Mouse (Mus musculus): ENCODE data around the gene Abca12. TPM values are rescaled to one million over a fixed set of nuclear protein-coding genes. Genes with fewer than 3 reads are reported as not detected.

The Abca12 gene
- total RNA-seq (2014; rRNA removed; ENCODE audit: low replicate concordance) = 0.08 and 0.57 TPM in 2 replicates
- 0.10 and 0.14 TPM in 2 replicates for polyA plus RNA-seq (2015; fragmentation: Nextera tagmentation; extraction: Ambion mirVana)

- no peak within 1 kb of the TSS for H3K27ac ChIP-seq (ENCODE audit: low read depth)
- no peaks in the 10 kb centered on the region for H3K36me3 ChIP-seq (replicated peaks; ENCODE audit: control insufficient read depth, insufficient read depth, low read length)
- H3K9ac ChIP-seq (replicated peaks; ENCODE audit: low read depth, low read length) = no peak within 1 kb of the TSS
- no peaks in the 10 kb centered on the region for H3K27me3 ChIP-seq (ENCODE audit: control insufficient read depth, insufficient read depth, low read length)
- H3K9me3 ChIP-seq (replicated peaks; ENCODE audit: control insufficient read depth, low read length) = no peaks in the 10 kb centered on the region
- DNase-seq (ENCODE audit: low spot score) (no peak), ATAC-seq (ENCODE audit: insufficient read depth, low read depth) (no peak)
- no peaks in the 10 kb centered on the region for H3K4me1 ChIP-seq (ENCODE audit: control insufficient read depth, insufficient read depth)
- 87% methylated on average over 7 of the region's 7 CpGs for WGBS
- no peak for TF ChIP-seq CTCF (IDR thresholded peaks at IDR 0.05; ENCODE audit: low read depth)
- no peak for TF ChIP-seq EP300 (IDR thresholded peaks at IDR 0.05; ENCODE audit: low read depth)
- H3K4me3 ChIP-seq (ENCODE audit: low read depth, low read length) = no peak within 1 kb of the TSS
- H3K4me2 ChIP-seq (ENCODE audit: low read depth, low read length) = no peak within 1 kb of the TSS
Measured at GRCm38 (mm10) chr1:71414810-71415209, at the start of gene Abca12. TSS of gene Abca12 (minus strand) at chr1:71414910.

DNA sequence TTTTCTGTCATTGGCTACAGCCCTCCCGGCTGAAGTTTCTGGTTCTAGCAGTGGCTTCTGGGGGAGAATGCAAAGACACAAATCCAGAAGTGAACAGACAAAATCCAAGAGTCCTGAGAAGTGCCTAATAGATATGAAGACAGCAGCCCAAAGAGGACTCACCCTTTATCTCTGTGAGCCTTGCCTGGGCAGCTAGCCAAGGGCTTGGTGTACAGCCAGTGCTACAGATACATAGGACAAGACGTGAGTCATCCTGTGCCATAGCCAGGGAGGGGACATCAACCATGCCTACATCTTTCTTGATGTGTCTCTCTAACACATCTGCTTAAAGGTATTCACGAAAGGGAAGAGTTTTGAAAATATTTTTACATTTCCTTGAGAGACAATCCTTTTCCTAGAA is 43.3 kb upstream of the Abca12 start:
- H3K4me1 ChIP-seq (ENCODE audit: control insufficient read depth, insufficient read depth) = no peaks in the 10 kb centered on the region
- WGBS = 30% methylated on average over 3 of the region's 3 CpGs
- no peak for ATAC-seq (ENCODE audit: insufficient read depth, low read depth)

GRCm38 (mm10) chr1:71447424-71447823 is 32.7 kb upstream of the Abca12 start:
- DNase-seq (ENCODE audit: low spot score) (no peak), ATAC-seq (ENCODE audit: insufficient read depth, low read depth) (no peak)
- 89% methylated on average over 4 of the region's 4 CpGs for WGBS
- no peak overlapping the region for H3K27ac ChIP-seq (ENCODE audit: low read depth)
- no peaks in the 10 kb centered on the region for H3K27me3 ChIP-seq (ENCODE audit: control insufficient read depth, insufficient read depth, low read length)
- H3K36me3 ChIP-seq (replicated peaks; ENCODE audit: control insufficient read depth, insufficient read depth, low read length) = no peaks in the 10 kb centered on the region
- H3K9ac ChIP-seq (replicated peaks; ENCODE audit: low read depth, low read length) = no peak overlapping the region
- H3K4me2 ChIP-seq (ENCODE audit: low read depth, low read length) = no peak overlapping the region
- H3K4me1 ChIP-seq (ENCODE audit: control insufficient read depth, insufficient read depth) = no peaks in the 10 kb centered on the region
- no peaks in the 10 kb centered on the region for H3K9me3 ChIP-seq (replicated peaks; ENCODE audit: control insufficient read depth, low read length)
- no peak for TF ChIP-seq EP300 (IDR thresholded peaks at IDR 0.05; ENCODE audit: low read depth)
- TF ChIP-seq CTCF (IDR thresholded peaks at IDR 0.05; ENCODE audit: low read depth) = no peak
- no peak overlapping the region for H3K4me3 ChIP-seq (ENCODE audit: low read depth, low read length)

More for the DNA sequence above, 43.3 kb upstream of the Abca12 start:
- Histone ChIP-seq H3K4me3 (ENCODE audit: low read depth, low read length) (no peak overlapping the region), H3K9ac (replicated peaks; ENCODE audit: low read depth, low read length) (no peak overlapping the region), H3K4me2 (ENCODE audit: low read depth, low read length) (no peak overlapping the region), H3K9me3 (replicated peaks; ENCODE audit: control insufficient read depth, low read length) (no peaks in the 10 kb centered on the region), H3K27me3 (ENCODE audit: control insufficient read depth, insufficient read depth, low read length) (no peaks in the 10 kb centered on the region), H3K36me3 (replicated peaks; ENCODE audit: control insufficient read depth, insufficient read depth, low read length) (no peaks in the 10 kb centered on the region), H3K27ac (ENCODE audit: low read depth) (no peak overlapping the region)
- TF ChIP-seq EP300 (IDR thresholded peaks at IDR 0.05; ENCODE audit: low read depth) (no peak), CTCF (IDR thresholded peaks at IDR 0.05; ENCODE audit: low read depth) (no peak)
- peak; percentile 20 for DNase-seq (ENCODE audit: low spot score)

DNA sequence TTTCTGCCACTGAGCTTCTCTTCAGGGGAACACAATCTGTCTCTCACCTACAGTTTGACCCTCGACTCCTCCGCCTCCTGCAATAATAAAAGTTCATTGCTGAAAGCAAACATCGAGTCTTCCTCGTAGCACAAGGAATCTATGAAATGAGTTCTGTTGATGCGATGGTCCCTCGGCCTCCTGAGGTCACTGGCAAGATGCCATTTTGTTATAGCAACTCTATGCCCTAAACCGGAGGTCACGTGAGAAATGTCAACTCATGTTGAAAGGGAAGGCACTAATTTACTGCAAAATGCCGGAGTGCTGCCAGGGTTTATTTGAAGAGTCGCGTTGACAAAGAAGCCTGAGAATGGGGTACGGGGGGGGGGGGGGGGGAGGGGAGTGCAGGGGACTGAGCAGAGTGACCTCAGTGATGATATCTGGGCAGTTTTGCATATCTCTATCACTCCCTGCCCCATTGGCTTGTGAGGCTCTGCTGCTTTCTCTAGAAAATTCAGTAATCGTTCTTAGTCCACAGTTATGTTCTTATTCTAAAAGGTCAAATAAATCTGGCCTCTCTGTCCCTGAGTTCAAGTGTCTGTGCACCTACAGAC is 7.1 kb upstream of the Abca12 start:
- TF ChIP-seq CTCF (IDR thresholded peaks at IDR 0.05; ENCODE audit: low read depth) (no peak), EP300 (IDR thresholded peaks at IDR 0.05; ENCODE audit: low read depth) (no peak)
- no peaks in the 10 kb centered on the region for H3K27me3 ChIP-seq (ENCODE audit: control insufficient read depth, insufficient read depth, low read length)
- no peak overlapping the region for H3K27ac ChIP-seq (ENCODE audit: low read depth)
- 71% methylated on average over 13 of the region's 13 CpGs for WGBS
- DNase-seq (ENCODE audit: low spot score) (no peak), ATAC-seq (ENCODE audit: insufficient read depth, low read depth) (no peak)
- H3K4me3 ChIP-seq (ENCODE audit: low read depth, low read length) = no peak overlapping the region
- no peaks in the 10 kb centered on the region for H3K36me3 ChIP-seq (replicated peaks; ENCODE audit: control insufficient read depth, insufficient read depth, low read length)
- no peak overlapping the region for H3K9ac ChIP-seq (replicated peaks; ENCODE audit: low read depth, low read length)
- H3K4me2 ChIP-seq (ENCODE audit: low read depth, low read length) = no peak overlapping the region
- H3K9me3 ChIP-seq (replicated peaks; ENCODE audit: control insufficient read depth, low read length) = no peaks in the 10 kb centered on the region
- no peaks in the 10 kb centered on the region for H3K4me1 ChIP-seq (ENCODE audit: control insufficient read depth, insufficient read depth)

DNA sequence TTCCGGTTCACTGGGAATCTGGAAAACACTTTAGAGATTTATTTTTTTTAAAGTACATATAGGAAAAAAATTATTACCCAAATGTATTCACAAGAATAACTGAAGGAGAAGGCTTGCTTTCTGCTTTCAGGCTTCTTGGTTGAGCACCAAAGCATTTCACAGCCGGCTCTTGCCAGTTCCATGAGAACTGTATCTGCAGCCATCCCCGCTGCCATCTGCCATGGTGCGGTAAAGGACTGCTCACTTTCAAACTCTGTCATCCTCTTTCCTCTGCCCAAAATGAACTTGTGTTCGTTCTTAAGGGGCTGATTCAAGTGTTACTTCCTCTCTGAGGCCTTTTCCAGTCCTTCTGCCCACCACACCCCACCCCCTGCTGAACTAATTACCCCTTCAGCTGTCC is 3.8 kb upstream of the Abca12 start:
- TF ChIP-seq EP300 (IDR thresholded peaks at IDR 0.05; ENCODE audit: low read depth) (no peak), CTCF (IDR thresholded peaks at IDR 0.05; ENCODE audit: low read depth) (no peak)
- H3K27ac ChIP-seq (ENCODE audit: low read depth) = no peak overlapping the region
- H3K36me3 ChIP-seq (replicated peaks; ENCODE audit: control insufficient read depth, insufficient read depth, low read length) = no peaks in the 10 kb centered on the region
- H3K4me1 ChIP-seq (ENCODE audit: control insufficient read depth, insufficient read depth) = no peaks in the 10 kb centered on the region
- 85% methylated on average over 5 of the region's 5 CpGs for WGBS
- H3K9ac ChIP-seq (replicated peaks; ENCODE audit: low read depth, low read length) = no peak overlapping the region
- no peaks in the 10 kb centered on the region for H3K9me3 ChIP-seq (replicated peaks; ENCODE audit: control insufficient read depth, low read length)
- no peak overlapping the region for H3K4me3 ChIP-seq (ENCODE audit: low read depth, low read length)
- no peak for ATAC-seq (ENCODE audit: insufficient read depth, low read depth)
- no peaks in the 10 kb centered on the region for H3K27me3 ChIP-seq (ENCODE audit: control insufficient read depth, insufficient read depth, low read length)
- no peak overlapping the region for H3K4me2 ChIP-seq (ENCODE audit: low read depth, low read length)
- no peak for DNase-seq (ENCODE audit: low spot score)

GRCm38 (mm10) chr1:71417951-71418350 is 3.2 kb upstream of the Abca12 start:
- H3K27me3 ChIP-seq (ENCODE audit: control insufficient read depth, insufficient read depth, low read length) = no peaks in the 10 kb centered on the region
- no peaks in the 10 kb centered on the region for H3K9me3 ChIP-seq (replicated peaks; ENCODE audit: control insufficient read depth, low read length)
- ATAC-seq (ENCODE audit: insufficient read depth, low read depth) = no peak
- no peak overlapping the region for H3K4me3 ChIP-seq (ENCODE audit: low read depth, low read length)
- TF ChIP-seq EP300 (IDR thresholded peaks at IDR 0.05; ENCODE audit: low read depth) = no peak
- no peak for TF ChIP-seq CTCF (IDR thresholded peaks at IDR 0.05; ENCODE audit: low read depth)
- DNase-seq (ENCODE audit: low spot score) = no peak
- no peaks in the 10 kb centered on the region for H3K4me1 ChIP-seq (ENCODE audit: control insufficient read depth, insufficient read depth)
- no peak overlapping the region for H3K4me2 ChIP-seq (ENCODE audit: low read depth, low read length)
- H3K36me3 ChIP-seq (replicated peaks; ENCODE audit: control insufficient read depth, insufficient read depth, low read length) = no peaks in the 10 kb centered on the region
- no peak overlapping the region for H3K27ac ChIP-seq (ENCODE audit: low read depth)
- no peak overlapping the region for H3K9ac ChIP-seq (replicated peaks; ENCODE audit: low read depth, low read length)
- WGBS = 88% methylated on average over 5 of the region's 5 CpGs
